Mouse (Mus musculus) olfactory bulb, adult 2 months (tissue): ENCODE measurements around the gene Cbx7.

Source experiments
- CTCF ChIP-seq: fragments of 200-500 bp; IDR thresholded peaks from 2 replicates; pipeline ENCODE4 v1.5.1; 2012; ENCODE audit warnings: low read depth, mild to moderate bottlenecking, low read length, moderate library complexity; ENCODE audit not compliant: insufficient read depth
- POLR2A ChIP-seq: fragments of 200-500 bp; IDR thresholded peaks from 2 replicates; pipeline ENCODE4 v1.6.1; 2012; ENCODE audit warnings: mild to moderate bottlenecking, low read depth, low read length, moderate library complexity; ENCODE audit not compliant: insufficient read depth

DNA sequence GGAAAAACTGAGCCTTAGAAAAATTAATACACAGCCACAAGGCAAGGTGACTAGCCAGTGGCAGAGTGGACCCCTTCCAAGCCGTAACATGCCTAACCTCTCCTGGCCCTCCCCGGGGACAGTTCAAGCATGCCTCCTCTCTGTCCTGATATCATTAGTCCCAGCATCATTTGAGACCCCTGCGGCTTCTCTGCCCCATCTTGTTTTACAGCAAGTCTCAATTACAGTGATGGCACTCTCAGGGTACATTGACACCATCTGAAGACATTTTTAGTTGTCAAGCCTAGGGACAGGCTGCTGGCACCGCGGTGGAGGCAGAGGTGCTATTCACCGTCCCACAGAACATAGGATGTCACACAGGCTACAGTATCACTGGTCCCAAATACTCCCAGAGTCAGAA lies 37.5 kb upstream of the Cbx7 start:
- TF ChIP-seq CTCF (no peak), POLR2A (no peak)
